Mouse (Mus musculus): ENCODE data around the gene Spon2.

Gene Spon2

DNA sequence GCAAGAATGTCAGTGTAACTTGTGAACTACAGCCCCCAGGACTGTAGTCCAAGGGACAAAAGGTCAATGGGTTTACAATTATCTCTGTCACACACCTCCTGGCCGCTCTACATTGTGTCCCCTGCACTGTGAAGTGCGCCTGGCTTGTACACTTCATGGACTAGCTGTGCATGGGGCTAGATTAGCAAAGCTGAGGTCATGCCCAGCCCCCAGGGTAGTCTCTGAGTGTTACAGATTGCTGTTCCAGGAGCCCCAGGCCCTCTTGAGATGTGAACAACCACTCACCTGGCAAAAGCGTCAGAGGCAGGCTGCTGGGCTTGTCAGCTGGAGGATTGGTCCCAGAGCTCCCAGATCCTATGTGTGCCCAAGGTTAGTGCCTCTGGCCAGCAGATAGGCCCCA lies 592 bp downstream of the Spon2 start:
- DNase-seq (ENCODE audit: low spot score) = no peak

DNA sequence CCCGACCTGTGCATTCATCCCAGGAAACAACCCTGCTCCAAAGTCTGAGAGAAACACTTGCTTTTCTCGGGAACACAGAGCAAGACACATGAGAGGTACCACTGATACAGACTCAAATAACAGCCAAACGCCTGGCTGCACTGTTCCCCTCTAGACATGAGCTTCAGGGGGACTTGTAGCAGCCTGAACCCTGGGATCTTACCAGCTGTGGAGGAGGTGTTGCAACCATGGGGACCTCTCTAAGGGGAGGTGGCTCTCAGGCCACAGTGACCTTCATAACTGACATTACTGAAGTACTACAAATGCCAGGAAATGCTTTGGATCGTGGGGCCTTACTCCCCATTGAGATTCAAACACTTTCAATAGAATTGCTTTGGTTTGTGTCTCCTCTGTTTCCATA lies 3.5 kb downstream of the Spon2 start:
- no peak for DNase-seq (ENCODE audit: low spot score)

DNA sequence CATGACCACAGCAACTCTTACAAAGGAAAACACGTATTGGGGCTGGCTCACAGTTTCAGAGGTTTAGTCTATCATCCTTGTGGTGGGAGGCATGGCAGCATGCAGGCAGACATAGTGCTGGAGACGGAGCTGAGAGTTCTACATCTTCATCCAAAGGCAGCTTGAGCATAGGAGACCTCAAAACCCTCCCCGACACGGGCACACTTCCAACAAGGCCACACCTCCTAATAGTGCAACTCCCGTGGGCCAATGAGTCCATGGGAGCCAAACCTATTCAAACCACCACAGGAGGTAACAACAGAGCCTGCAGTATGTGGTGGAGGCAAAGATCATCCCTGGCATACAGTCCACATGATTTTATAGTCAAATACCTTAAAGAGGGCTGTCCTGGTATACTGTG lies 7.0 kb downstream of the Spon2 start:
- no peak for DNase-seq (ENCODE audit: low spot score)

DNA sequence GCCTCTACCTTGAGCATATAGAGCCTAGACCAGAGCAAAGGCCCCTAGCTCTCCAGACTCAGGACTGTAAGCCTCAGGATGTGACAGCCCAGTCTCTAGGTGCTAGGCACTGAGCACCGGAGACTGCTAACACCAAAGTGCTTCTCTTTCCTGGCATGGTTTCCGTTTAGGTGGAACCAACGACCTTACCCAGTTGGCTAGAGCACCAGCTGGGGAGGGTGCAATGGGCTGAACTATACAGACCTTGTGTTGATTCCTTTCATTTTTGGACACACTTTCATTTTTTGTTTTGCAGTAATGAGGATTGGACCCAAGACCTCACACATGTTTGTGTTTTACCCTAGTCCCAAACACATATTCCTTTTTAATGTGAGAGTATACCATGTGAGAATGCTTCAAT lies 7.7 kb downstream of the Spon2 start:
- DNase-seq (ENCODE audit: low spot score) = no peak

DNA sequence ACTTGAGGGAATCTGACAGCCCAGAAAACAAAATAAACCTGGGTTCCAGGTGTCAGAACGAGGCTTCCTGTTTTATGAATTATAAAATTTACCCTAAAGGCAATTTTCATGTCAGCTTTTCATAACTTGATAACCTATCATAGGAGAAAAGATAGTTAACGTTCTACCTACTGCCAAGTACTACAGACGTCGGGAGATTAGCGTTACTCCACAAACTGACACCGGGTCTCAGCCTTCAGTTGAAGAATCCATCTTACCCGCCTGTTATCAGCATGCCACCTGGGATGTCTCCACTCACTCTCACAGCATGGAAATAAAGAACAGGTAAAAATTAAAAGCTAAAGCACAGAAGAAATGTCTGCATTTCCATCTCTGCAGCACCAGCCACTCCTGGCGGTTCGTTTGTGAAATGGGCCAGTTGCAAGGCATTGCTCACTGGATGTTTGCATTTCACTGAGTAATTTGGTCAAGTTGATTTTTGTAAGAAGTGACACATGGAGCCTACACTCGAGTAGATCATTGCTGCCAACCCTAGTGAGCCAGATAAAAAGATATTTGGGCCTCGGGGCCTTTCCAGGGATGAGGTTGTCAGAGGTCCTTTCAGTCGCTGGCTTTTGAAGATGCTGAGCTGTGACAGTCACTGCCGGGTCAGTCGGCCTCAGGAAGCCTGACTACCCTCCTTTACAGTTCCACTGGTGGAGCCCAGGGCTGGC lies 9.6 kb downstream of the Spon2 start:
- no peak for DNase-seq (ENCODE audit: low spot score)

DNA sequence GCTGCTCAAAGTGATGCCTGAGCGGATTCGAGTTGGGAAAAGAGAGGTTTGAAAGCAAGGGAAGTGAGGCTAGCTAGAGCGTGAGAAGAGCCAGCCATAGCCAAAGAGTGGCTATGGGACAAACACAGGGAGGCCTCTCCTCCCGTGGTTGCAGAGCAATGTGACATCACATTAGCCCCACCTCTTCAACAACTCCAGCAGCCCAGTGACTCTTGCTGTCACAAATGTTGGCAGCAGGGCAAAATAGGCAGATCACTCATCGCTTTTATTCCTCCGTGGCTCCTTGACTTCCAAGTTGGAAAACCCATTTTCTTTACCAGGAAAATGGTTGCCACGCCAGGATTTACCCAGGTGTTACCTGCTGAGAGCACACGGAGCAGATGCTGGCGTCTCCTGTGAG lies 11.1 kb downstream of the Spon2 start:
- DNase-seq (ENCODE audit: low spot score) = no peak

DNA sequence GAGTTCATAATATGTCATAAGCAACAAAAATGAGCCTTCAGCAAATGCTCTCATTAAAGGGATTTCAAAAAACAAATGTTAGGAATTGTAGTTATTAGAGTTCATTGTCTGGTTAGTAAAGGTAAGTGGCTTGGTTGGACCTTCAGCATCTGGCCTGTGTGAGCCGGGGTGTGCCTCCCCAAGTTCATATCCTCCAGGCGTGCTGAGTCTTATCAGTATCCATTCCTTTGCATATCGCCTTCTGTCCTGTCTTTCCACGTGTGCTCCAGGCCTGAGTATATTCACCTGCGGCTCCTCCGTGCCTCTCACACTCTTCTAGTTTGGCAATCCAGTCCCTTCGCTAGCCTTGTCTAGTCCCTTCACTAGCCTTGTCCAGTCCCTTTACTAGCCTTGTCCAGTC lies 11.9 kb downstream of the Spon2 start:
- DNase-seq (ENCODE audit: low spot score) = no peak

DNA sequence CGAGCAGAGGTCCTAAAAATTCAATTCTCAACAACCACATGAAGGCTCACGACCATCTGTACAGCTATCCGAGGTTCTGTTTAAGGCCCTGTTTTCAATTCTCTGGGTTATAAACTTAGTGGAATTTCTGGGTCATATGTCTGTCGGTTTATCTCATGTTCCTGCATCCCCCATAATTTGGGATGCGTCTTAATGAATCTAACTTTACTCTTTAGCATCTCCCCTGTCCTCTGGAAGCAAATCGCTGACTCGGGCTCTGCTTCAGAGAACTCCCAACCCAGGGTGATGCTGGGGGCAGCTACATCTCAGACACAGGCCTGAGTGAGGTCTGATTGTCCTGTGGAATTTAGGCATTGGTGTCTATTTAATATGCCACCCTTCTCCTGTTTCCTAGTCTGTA lies 14.0 kb downstream of the Spon2 start:
- no peak for DNase-seq (ENCODE audit: low spot score)

DNA sequence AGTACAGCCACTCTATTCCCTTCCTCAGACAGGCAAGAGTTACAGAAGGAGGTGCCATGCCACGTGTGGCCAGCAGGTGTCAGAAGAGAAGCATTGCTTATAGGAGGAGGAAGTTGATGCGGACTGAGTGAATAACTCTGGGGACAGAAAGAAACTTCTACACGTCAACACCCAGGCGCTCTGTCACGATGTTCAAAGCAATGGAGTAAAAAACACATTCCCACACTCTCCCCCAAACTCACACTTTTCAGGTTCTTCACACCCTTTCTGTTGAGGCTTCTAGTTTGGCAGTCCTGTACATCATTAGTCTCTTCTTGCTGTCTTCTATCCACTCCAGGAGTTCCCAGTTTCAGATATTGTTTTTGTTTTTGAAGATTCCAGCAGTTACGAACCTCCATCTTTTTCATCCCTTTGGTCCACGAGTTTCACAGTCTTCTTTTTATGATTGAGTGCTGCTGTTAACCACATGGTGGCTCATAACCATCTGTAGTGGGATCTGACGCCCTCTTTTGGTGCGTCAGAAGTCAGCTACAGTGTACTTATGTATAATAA lies 14.5 kb downstream of the Spon2 start:
- peak; percentile 72 for DNase-seq (ENCODE audit: low spot score)

DNA sequence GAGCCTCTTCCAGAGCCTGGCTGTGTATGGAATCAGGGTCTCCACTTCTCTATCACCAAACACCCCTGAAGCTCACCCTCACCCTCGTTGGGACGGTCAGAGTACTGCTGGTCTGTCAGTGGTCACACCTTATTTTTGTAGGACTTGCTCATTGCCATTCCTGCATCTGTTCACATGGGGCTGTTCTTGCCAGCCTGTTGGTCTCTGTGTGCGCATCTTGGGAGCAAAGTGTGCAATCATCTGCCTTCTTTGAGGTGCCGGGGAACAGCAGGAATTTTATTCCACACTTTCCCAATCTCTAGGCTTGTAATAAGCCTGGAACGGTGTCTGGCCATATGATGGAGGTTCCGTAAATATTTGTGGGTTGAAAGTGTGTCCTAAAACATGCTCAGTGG lies 15.1 kb downstream of the Spon2 start:
- no peak for DNase-seq (ENCODE audit: low spot score)

DNA sequence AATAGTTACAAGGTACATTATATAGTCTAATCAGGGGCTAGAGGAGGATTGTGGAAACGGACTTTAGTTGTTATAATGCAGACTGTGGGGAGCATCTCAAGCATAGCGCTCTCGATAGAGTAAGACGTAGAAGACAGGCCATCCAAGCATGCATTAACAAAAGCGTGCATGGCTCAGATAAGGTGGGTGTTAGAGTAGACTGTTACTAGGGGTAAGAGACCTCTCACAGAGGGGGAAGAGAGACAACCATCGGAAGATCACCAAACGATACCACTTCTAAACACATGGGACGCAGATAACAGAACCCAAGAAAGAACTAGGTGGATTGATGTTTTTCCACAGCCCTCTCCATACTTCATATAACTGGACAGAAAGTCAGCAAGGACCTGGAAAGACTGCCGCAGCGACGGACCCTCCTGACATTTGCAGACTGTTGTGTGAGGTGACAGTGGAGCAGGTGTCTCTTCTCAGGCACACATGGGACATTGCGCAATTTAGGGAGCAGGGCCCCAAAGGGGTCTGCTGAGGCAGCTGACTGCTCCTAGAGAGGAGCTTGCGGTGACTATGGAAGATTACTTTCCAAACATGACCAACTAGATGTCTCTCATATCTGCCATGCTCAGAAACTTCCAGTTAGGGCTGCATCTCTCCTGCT lies 15.6 kb downstream of the Spon2 start:
- DNase-seq (ENCODE audit: low spot score) = no peak

DNA sequence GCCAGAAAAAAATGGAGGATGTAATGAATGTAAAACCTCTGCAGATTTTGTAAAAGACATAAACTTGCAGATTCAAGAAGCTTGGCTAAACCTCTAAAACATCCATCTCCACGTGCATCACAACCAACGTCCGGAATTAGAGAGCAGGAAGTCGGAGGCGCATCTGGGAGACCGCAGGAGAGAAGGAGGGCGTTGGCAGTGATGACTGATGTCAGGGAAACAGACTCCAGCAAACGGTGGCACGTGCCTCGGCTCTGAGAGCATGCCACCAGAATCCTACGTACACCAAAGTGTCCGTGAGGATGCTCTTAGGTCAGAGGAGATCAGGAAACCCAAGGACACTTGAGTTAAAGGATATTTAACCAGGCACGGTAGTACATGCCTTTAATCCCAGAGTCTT lies 16.6 kb downstream of the Spon2 start:
- DNase-seq (ENCODE audit: low spot score) = no peak

DNA sequence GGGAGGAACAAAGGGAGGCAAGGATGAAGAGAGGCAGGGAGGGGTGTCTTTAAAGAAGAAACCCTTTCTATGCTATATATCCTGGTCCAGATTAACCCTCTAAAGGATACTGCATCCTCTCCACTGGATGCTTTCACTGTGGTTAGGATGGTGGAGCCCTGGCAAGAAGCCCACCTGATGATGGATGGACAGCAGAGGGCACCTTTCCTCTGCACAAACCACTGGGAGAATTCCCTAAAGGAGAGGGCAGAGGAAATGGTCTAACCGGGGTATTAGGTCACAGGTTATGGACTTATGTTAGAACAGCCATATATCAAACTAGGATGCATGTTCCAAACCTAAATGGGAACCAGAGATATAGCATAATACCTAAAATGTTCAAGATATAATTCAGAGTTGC lies 18.2 kb downstream of the Spon2 start:
- DNase-seq (ENCODE audit: low spot score) = no peak

DNA sequence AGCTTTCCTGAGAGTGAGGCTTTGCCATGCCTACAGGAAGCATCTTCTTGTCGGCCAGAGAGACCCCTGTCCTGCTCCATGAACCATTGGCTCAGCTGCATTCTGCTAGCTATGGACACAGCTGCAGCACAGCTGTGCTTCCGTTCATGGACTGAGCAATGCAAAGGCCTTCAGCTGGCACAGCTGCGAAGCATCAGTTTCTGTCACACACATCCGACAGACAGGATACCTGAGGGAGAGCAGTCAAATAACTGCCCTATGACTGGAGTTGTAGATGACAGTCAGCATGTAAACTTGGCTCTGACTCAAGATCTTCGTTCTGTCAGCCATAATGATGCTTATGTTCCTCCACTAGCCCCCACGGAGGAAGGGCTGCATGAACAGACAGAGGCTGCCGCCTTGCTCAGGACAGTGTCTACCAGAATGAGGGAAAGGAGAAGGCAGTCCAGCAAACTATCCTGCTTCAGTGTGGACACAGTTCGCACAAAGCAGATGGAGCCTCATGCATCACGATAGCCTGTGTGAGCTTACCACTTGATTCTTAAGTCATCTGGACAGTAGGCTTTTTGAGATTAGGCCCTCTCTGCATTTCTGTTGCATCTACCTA lies 22.9 kb downstream of the Spon2 start:
- DNase-seq (ENCODE audit: low spot score) = no peak

DNA sequence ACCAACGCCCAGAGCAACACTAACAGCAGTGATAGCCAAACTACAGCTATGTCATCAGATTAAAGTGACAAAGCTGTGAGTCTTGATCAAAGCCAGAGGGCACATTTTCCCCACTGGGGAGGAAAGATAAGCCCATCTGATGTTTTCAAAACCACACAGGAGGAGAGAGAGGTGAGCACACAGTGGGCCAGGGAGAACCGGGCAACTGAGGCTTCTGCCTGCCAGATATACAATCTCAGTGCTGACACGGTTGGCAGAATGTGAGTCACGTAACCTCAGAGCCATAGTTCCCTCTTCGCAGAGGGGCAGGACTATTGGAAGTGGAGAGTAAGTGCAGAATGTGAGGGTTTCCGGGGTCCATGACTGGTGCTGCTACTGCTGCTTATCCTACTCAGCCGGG lies 24.7 kb downstream of the Spon2 start:
- no peak for DNase-seq (ENCODE audit: low spot score)

All from ovary, postnatal 36 days (tissue).